In genomic region chr1:14503881-14504742, GRCm38 (mm10) we compare ENCODE assay signal across 8 mouse cellular contexts.
DNase-seq lines count a peak whose midpoint lies in the region; ATAC-seq and TF ChIP-seq lines count a peak whose summit lies in the region.

No protein-coding gene starts in this region.

- ATAC-seq in lung, embryonic 16.5 days (ENCODE audit: low read depth), result no peak
- no peak for ATAC-seq in heart, postnatal 0 days (ENCODE audit: insufficient read depth, low read depth)
- no peak for ATAC-seq in neural tube, embryonic 11.5 days (ENCODE audit: insufficient read depth, low FRiP score, low TSS enrichment)

- H3K9ac ChIP-seq in lung, embryonic 16.5 days (ENCODE audit: low read length), result no peak overlapping the region
- no peak overlapping the region for H3K9ac ChIP-seq in heart, postnatal 0 days (replicated peaks; ENCODE audit: low read depth, low read length)
- no peak overlapping the region for H3K9ac ChIP-seq in neural tube, embryonic 11.5 days (ENCODE audit: low read length)

- no peak overlapping the region for H3K27ac ChIP-seq in lung, embryonic 16.5 days (ENCODE audit: low read length)
- H3K27ac ChIP-seq in heart, postnatal 0 days (ENCODE audit: low read depth), result no peak overlapping the region
- H3K27ac ChIP-seq in neural tube, embryonic 11.5 days (ENCODE audit: low read depth, low read length), result no peak overlapping the region

- H3K27me3 ChIP-seq in lung, embryonic 16.5 days (ENCODE audit: control insufficient read depth, insufficient read depth, low read depth, low read length), result peaks cover 46% of the 10 kb centered on the region
- H3K27me3 ChIP-seq in heart, postnatal 0 days (ENCODE audit: control insufficient read depth, insufficient read depth, low read length), result peaks cover 72% of the 10 kb centered on the region
- peaks cover 30% of the 10 kb centered on the region for H3K27me3 ChIP-seq in neural tube, embryonic 11.5 days (ENCODE audit: control insufficient read depth, insufficient read depth, low read length)

- 10% methylated on average over 17 of the region's 17 CpGs for WGBS in lung, embryonic 16.5 days
- WGBS in heart, postnatal 0 days, result 11% methylated on average over 17 of the region's 17 CpGs
- WGBS in neural tube, embryonic 11.5 days, result 4% methylated on average over 17 of the region's 17 CpGs

- H3K4me3 ChIP-seq in lung, embryonic 16.5 days (ENCODE audit: low read length), result peak overlapping the region; percentile 8; the same call in 1 of the 2 replicates
- H3K4me3 ChIP-seq in heart, postnatal 0 days (ENCODE audit: low read depth, low read length), result peak overlapping the region; percentile 16; the same call in 1 of the 2 replicates
- H3K4me3 ChIP-seq in neural tube, embryonic 11.5 days (ENCODE audit: low read depth, low read length), result no peak overlapping the region

- H3K4me1 ChIP-seq in lung, embryonic 16.5 days (replicated peaks; ENCODE audit: control insufficient read depth, insufficient read depth, low read length), result peaks cover 14% of the 10 kb centered on the region
- no peaks in the 10 kb centered on the region for H3K4me1 ChIP-seq in heart, postnatal 0 days (ENCODE audit: control insufficient read depth, insufficient read depth)
- peaks cover 7% of the 10 kb centered on the region; the same call in 1 of the 2 replicates for H3K4me1 ChIP-seq in neural tube, embryonic 11.5 days (ENCODE audit: control insufficient read depth, insufficient read depth, low read length)

- H3K9me3 ChIP-seq in lung, embryonic 16.5 days (ENCODE audit: control insufficient read depth, low read length), result no peaks in the 10 kb centered on the region
- H3K9me3 ChIP-seq in heart, postnatal 0 days (replicated peaks; ENCODE audit: control insufficient read depth, low read length), result no peaks in the 10 kb centered on the region
- H3K9me3 ChIP-seq in neural tube, embryonic 11.5 days (ENCODE audit: control insufficient read depth, low read length), result no peaks in the 10 kb centered on the region

- TF ChIP-seq CTCF in heart, postnatal 0 days (IDR thresholded peaks at IDR 0.05; ENCODE audit: low read depth), result no peak

- DNase-seq in cerebellum, postnatal 25 days, result peak; percentile 8 to 19
- DNase-seq in cerebellum, postnatal 4 days (ENCODE audit: low spot score in 2 of 2), result no peak
- no peak for DNase-seq in lung, postnatal 10 days
- no peak for DNase-seq in heart, postnatal 0 days (ENCODE audit: low spot score)
- DNase-seq in neural tube, embryonic 11.5 days (ENCODE audit: low spot score), result peak; percentile 55
- DNase-seq in right cerebral cortex, postnatal 36 days (ENCODE audit: low spot score in 2 of 2), result no peak
- no peak for DNase-seq in urinary bladder, postnatal 14 days (ENCODE audit: low spot score)

- peak overlapping the region; percentile 37 for H3K4me2 ChIP-seq in lung, embryonic 16.5 days (ENCODE audit: low read depth, low read length)
- no peak overlapping the region for H3K4me2 ChIP-seq in heart, postnatal 0 days (ENCODE audit: low read depth, low read length)
- H3K4me2 ChIP-seq in neural tube, embryonic 11.5 days (ENCODE audit: low read depth), result peak overlapping the region; percentile 26

- no peak for TF ChIP-seq EP300 in heart, postnatal 0 days (IDR thresholded peaks at IDR 0.05; ENCODE audit: low read depth)

- no peaks in the 10 kb centered on the region for H3K36me3 ChIP-seq in lung, embryonic 16.5 days (ENCODE audit: control insufficient read depth, insufficient read depth, low read length)
- no peaks in the 10 kb centered on the region for H3K36me3 ChIP-seq in heart, postnatal 0 days (replicated peaks; ENCODE audit: control insufficient read depth, insufficient read depth, low read length)
- H3K36me3 ChIP-seq in neural tube, embryonic 11.5 days (ENCODE audit: control insufficient read depth, insufficient read depth, low read length), result no peaks in the 10 kb centered on the region

Comparison
In these comparisons a context has a peak if more than half of its experiments do, and no peak if none do; other contexts are left out.
1. DNase-seq: peak in cerebellum, postnatal 25 days (2 of 2) and neural tube, embryonic 11.5 days (single experiment); none in cerebellum, postnatal 4 days (0 of 2), lung, postnatal 10 days (single experiment), heart, postnatal 0 days (single experiment), right cerebral cortex, postnatal 36 days (0 of 2) and urinary bladder, postnatal 14 days (single experiment).